Mouse (Mus musculus) liver, embryonic 16.5 days (tissue): Measurements from ENCODE around the gene Slc25a30. TPM values are rescaled to one million over a fixed set of nuclear protein-coding genes. Genes with fewer than 3 reads are reported as not detected.
"Not testable (repeated sequence)": the region's sequence is repeated elsewhere in the genome, so short reads cannot be mapped to it uniquely, and the experiment has no call there.

Experiments
- ATAC-seq: fragments of 200-750 bp; cut with Nextera tagmentation; 2 replicates; pipeline ENCODE4 v1.8.0; 2017; ENCODE audit warnings: low read depth, mild to moderate bottlenecking, moderate number of reproducible peaks, moderate library complexity
- H3K27ac ChIP-seq: fragments of 300-500 bp; sonication (generic); 2 replicates; pipeline ENCODE4 v1.5.1; 2014; ENCODE audit warnings: mild to moderate bottlenecking, low read length
- H3K27me3 ChIP-seq: fragments of 300-500 bp; sonication (generic); 2 replicates; pipeline ENCODE4 v1.6.1; 2014; ENCODE audit warnings: low read depth, low read length, mixed read lengths; ENCODE audit not compliant: control insufficient read depth, insufficient read depth
- H3K36me3 ChIP-seq: fragments of 300-500 bp; sonication (generic); 2 replicates; pipeline ENCODE4 v1.6.1; 2014; ENCODE audit warnings: mild to moderate bottlenecking; ENCODE audit not compliant: control insufficient read depth, insufficient read depth
- H3K4me1 ChIP-seq: fragments of 300-500 bp; sonication (generic); 2 replicates; pipeline ENCODE4 v1.6.1; 2014; ENCODE audit warnings: low read depth, low read length, mixed read lengths; ENCODE audit not compliant: control insufficient read depth
- H3K4me2 ChIP-seq: fragments of 300-500 bp; sonication (generic); 2 replicates; pipeline ENCODE4 v1.6.1; 2014; ENCODE audit warnings: low read depth, low read length, mixed read lengths
- H3K4me3 ChIP-seq: fragments of 300-500 bp; sonication (generic); 2 replicates; pipeline ENCODE4 v1.5.1; 2014; ENCODE audit warnings: low read depth, mild to moderate bottlenecking, low read length
- H3K9ac ChIP-seq: fragments of 300-500 bp; sonication (generic); 2 replicates; pipeline ENCODE4 v1.6.1; 2014; ENCODE audit warnings: low read depth, low read length
- H3K9me3 ChIP-seq: fragments of 300-500 bp; sonication (generic); replicated peaks from 2 replicates; pipeline ENCODE4 v1.6.1; 2016; ENCODE audit warnings: low read length; ENCODE audit not compliant: control insufficient read depth
- WGBS: fragments of 180-500 bp; shearing (Covaris S2); extraction: QIAGEN DNeasy Blood & Tissue Kit; methylation state at CpG from one replicate; pipeline ENCODE4 v1.1.7; 2014; ENCODE audit not compliant: insufficient replicate concordance; 5-methylcytosine and 5-hydroxymethylcytosine counted together
- polyA plus RNA-seq: library from polyadenylated mRNA; unstranded; fragments of >200 nt; fragmentation: Nextera tagmentation; extraction: Ambion mirVana; gene quantifications from 2 replicates; pipeline ENCODE4 v1.2.1, GENCODE M21; 2015

The Slc25a30 gene
- polyA plus RNA-seq = 1.3 and 1.6 TPM in 2 replicates

- peak within 1 kb of the TSS; percentile 68 for H3K4me3 ChIP-seq
- no peaks in the 10 kb centered on the region; the same call in 1 of the 2 replicates for H3K27me3 ChIP-seq
- WGBS = 4% methylated on average over 51 of the region's 51 CpGs
- H3K4me2 ChIP-seq = peak within 1 kb of the TSS; percentile 81
- H3K4me1 ChIP-seq = peaks cover 14% of the 10 kb centered on the region
- ATAC-seq = peak; percentile 98
- peak within 1 kb of the TSS; percentile 87 for H3K9ac ChIP-seq
- H3K27ac ChIP-seq = peak within 1 kb of the TSS; percentile 87
- no peaks in the 10 kb centered on the region for H3K9me3 ChIP-seq
- H3K36me3 ChIP-seq = no peaks in the 10 kb centered on the region
Measured at GRCm38 (mm10) chr14:75786868-75787793, at the start of gene Slc25a30. Gene Slc25a30, minus strand, starts transcription at chr14:75787037.

GRCm38 (mm10) chr14:75836579-75836978 lies 49.7 kb upstream of the Slc25a30 start:
- H3K27ac ChIP-seq = peak overlapping the region; percentile 94
- H3K9ac ChIP-seq = peak overlapping the region; percentile 56
- H3K4me2 ChIP-seq = peak overlapping the region; percentile 76
- no peaks in the 10 kb centered on the region for H3K27me3 ChIP-seq
- no peaks in the 10 kb centered on the region for H3K9me3 ChIP-seq
- H3K36me3 ChIP-seq = no peaks in the 10 kb centered on the region
- 54% methylated on average over 3 of the region's 3 CpGs for WGBS
- no peak overlapping the region; the same call in 1 of the 2 replicates for H3K4me3 ChIP-seq
- no peak for ATAC-seq
- peaks cover 59% of the 10 kb centered on the region for H3K4me1 ChIP-seq

DNA sequence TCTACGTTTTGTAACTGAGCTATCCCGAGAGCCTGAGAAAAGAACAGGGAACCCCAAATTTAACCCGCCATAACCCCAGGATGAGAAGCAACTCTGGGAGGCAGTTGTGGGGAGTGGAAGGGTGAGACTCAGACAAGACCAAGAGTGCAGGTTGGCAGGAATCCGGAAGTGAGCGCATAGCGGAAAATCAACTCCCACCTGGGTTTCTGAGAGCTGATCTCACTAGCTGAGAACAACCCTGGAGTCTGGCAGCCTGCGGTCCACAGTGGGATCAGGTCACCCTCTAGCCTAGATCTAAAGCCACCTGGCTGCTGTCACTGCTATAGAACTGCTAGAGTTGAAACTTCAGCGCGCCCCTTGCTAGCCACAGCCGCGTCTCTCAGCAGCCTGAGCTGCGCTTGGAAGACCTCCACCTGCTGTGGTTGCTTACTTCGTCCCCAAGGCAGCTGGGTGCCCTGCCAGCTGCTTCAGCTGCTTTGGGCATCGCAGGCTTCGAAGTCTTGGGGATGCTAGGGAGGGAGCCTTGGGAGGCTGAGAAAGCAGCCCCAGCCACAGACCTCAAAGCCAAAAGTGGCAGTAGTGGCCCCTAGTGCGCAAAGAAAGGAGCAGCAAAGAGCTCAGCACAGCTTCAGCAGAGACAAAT lies 48.0 kb upstream of the Slc25a30 start:
- Histone ChIP-seq H3K4me2 (peak overlapping the region; percentile 99), H3K9me3 (no peaks in the 10 kb centered on the region), H3K36me3 (no peaks in the 10 kb centered on the region), H3K4me3 (peak overlapping the region; percentile 68), H3K9ac (peak overlapping the region; percentile 87), H3K27me3 (no peaks in the 10 kb centered on the region), H3K27ac (peak overlapping the region; percentile 91), H3K4me1 (peaks cover 59% of the 10 kb centered on the region)
- peak; percentile 46 for ATAC-seq
- WGBS = 0% methylated on average over 16 of the region's 16 CpGs

DNA sequence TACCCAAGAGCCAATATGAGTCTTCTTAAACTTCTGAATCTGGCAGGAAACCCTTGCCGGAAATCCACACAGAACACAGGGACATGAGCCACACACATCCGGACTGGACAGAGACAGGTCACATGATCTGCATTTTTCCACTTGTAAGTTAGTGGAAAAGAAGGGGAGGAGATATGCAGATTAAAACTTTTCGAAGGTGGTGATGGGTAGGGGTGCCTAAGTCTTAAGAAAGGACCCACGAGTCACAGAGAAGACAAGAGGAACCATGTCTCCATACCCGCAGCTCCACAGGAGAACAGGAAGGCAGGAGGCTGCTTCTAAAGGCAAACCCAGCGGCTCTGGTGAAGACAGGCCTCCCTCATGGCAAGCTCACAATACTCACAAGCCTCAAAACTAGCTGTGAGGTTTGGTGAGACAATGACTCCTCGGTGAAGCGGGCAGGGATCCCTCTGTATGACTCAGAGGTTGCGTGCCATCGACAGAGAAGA lies 47.5 kb upstream of the Slc25a30 start:
- no peaks in the 10 kb centered on the region for H3K36me3 ChIP-seq
- peak overlapping the region; percentile 68 for H3K4me3 ChIP-seq
- peak overlapping the region; percentile 91 for H3K27ac ChIP-seq
- H3K4me2 ChIP-seq = peak overlapping the region; percentile 99
- H3K27me3 ChIP-seq = no peaks in the 10 kb centered on the region
- ATAC-seq = peak; percentile 76
- H3K9me3 ChIP-seq = no peaks in the 10 kb centered on the region
- H3K4me1 ChIP-seq = peaks cover 62% of the 10 kb centered on the region
- H3K9ac ChIP-seq = peak overlapping the region; percentile 87
- WGBS = 0% methylated on average over 10 of the region's 10 CpGs

GRCm38 (mm10) chr14:75833546-75834250 lies 46.9 kb upstream of the Slc25a30 start:
- peak; percentile 9 for ATAC-seq
- peaks cover 68% of the 10 kb centered on the region for H3K4me1 ChIP-seq
- H3K27me3 ChIP-seq = no peaks in the 10 kb centered on the region
- no peaks in the 10 kb centered on the region for H3K9me3 ChIP-seq
- peak overlapping the region; percentile 87 for H3K9ac ChIP-seq
- peak overlapping the region; percentile 99 for H3K4me2 ChIP-seq
- no peaks in the 10 kb centered on the region for H3K36me3 ChIP-seq
- WGBS = 5% methylated on average over 12 of the region's 12 CpGs
- peak overlapping the region; percentile 91 for H3K27ac ChIP-seq
- H3K4me3 ChIP-seq = peak overlapping the region; percentile 68

- peak overlapping the region; percentile 87; the same call in 1 of the 2 replicates for H3K9ac ChIP-seq
- H3K9me3 ChIP-seq = no peaks in the 10 kb centered on the region
- ATAC-seq = no peak
- peaks cover 5% of the 10 kb centered on the region for H3K27me3 ChIP-seq
- peak overlapping the region; percentile 91 for H3K27ac ChIP-seq
- peak overlapping the region; percentile 68 for H3K4me3 ChIP-seq
- H3K4me1 ChIP-seq = peaks cover 71% of the 10 kb centered on the region
- H3K36me3 ChIP-seq = no peaks in the 10 kb centered on the region
- peak overlapping the region; percentile 99 for H3K4me2 ChIP-seq
- WGBS = 54% methylated on average over 4 of the region's 4 CpGs
Measured at GRCm38 (mm10) chr14:75832982-75833381, 46.1 kb upstream of the Slc25a30 start.

GRCm38 (mm10) chr14:75832031-75832430 lies 45.2 kb upstream of the Slc25a30 start:
- H3K9me3 ChIP-seq = no peaks in the 10 kb centered on the region
- ATAC-seq = no peak
- H3K36me3 ChIP-seq = no peaks in the 10 kb centered on the region
- H3K4me2 ChIP-seq = peak overlapping the region; percentile 19; the same call in 1 of the 2 replicates
- no peak overlapping the region for H3K9ac ChIP-seq
- H3K4me1 ChIP-seq = peaks cover 64% of the 10 kb centered on the region
- H3K27ac ChIP-seq = 0 out of 2 replicates have a peak overlapping the region, but pooled peaks have one; percentile 16
- peaks cover 7% of the 10 kb centered on the region for H3K27me3 ChIP-seq
- no peak overlapping the region for H3K4me3 ChIP-seq
- WGBS = 37% methylated on average over 2 of the region's 2 CpGs

DNA sequence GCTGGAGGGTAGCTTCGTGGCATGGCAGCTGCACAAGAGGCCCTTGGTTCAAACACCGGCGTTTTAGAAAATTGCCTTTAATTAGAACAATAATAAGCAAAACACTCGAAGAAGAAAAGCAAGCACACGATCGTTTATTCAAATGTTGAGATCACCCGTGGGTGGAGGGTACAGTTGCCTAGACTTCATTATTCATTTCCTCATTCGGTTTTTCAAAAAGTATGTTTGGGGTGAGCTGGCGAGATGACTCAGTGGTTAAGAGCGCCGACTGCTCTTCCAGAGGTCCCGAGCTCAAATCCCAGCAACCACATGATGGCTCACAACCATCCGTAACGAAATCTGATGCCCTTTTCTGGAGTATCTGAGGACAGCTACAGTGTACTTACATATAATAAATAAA lies 43.0 kb upstream of the Slc25a30 start:
- H3K27ac ChIP-seq, H3K9me3 ChIP-seq, H3K27me3 ChIP-seq, H3K4me3 ChIP-seq, H3K36me3 ChIP-seq, H3K9ac ChIP-seq, ATAC-seq: not testable (repeated sequence)
- peaks cover 41% of the 10 kb centered on the region for H3K4me1 ChIP-seq
- 53% methylated on average over 14 of the region's 14 CpGs for WGBS
- peak overlapping the region; percentile 82 for H3K4me2 ChIP-seq
